Mouse (Mus musculus): ENCODE measurements at regions not wholly inside any gene's neighbourhood (a gene's known extent, or its start where the extent isn't known, plus 50 kb on each side); places are given as distances from the start of the nearest gene placed in this dataset.

- DNase-seq (ENCODE audit: low read depth, low spot score), result no peak
- TF ChIP-seq TAL1 (IDR thresholded peaks at IDR 0.05; ENCODE audit: low read length) (no peak), RAD21 (IDR thresholded peaks at IDR 0.05; ENCODE audit: low read depth, low read length) (no peak), MEF2A (IDR thresholded peaks at IDR 0.05; ENCODE audit: extremely low read depth, insufficient replicate concordance, low read depth, low read length, poor library complexity, severe bottlenecking) (no peak)
Observed at GRCm38 (mm10) chr8:10721146-10721862, 287.0 kb downstream of the Irs2 start.

GRCm38 (mm10) chr8:10720398-10720797, 287.9 kb downstream of the Irs2 start:
- no peak overlapping the region for H3K9ac ChIP-seq (ENCODE audit: control insufficient read depth, low read depth, low read length, poor library complexity, severe bottlenecking)
- H3K4me1 ChIP-seq (ENCODE audit: control insufficient read depth in 1 of 2, insufficient read depth in 2 of 2, low read length in 2 of 2), result no peaks in the 10 kb centered on the region
- no peak for DNase-seq (ENCODE audit: low read depth, low spot score)
- H3K36me3 ChIP-seq (ENCODE audit: control insufficient read depth in 1 of 2, insufficient read depth in 2 of 2, low read length in 2 of 2), result no peaks in the 10 kb centered on the region
- H3K27me3 ChIP-seq (ENCODE audit: control insufficient read depth in 1 of 2, insufficient read depth in 2 of 2, low read length in 2 of 2), result no peaks in the 10 kb centered on the region
- no peak overlapping the region for H3K4me3 ChIP-seq (ENCODE audit: control insufficient read depth in 1 of 2, insufficient read depth in 1 of 2, low read depth in 2 of 2, low read length in 2 of 2)
- no peaks in the 10 kb centered on the region for H3K79me2 ChIP-seq (ENCODE audit: control insufficient read depth, insufficient read depth, low read length, poor library complexity)
- no peaks in the 10 kb centered on the region for H3K9me3 ChIP-seq (replicated peaks; ENCODE audit: insufficient read depth, low read length)
- TF ChIP-seq UBTF (IDR thresholded peaks at IDR 0.05; ENCODE audit: borderline replicate concordance, insufficient read depth, low read depth, low read length) (no peak), NELFE (IDR thresholded peaks at IDR 0.05; ENCODE audit: low read depth, low read length) (no peak), POLR2AphosphoS5 (IDR thresholded peaks at IDR 0.05; ENCODE audit: borderline replicate concordance, low read depth, low read length) (no peak), TCF12 (IDR thresholded peaks at IDR 0.05; ENCODE audit: low read depth, low read length) (no peak), POLR2AphosphoS2 (IDR thresholded peaks at IDR 0.05; ENCODE audit: low read length) (no peak), MAFK (IDR thresholded peaks at IDR 0.05; ENCODE audit: borderline replicate concordance, low read depth, low read length) (no peak), SMC3 (IDR thresholded peaks at IDR 0.05; ENCODE audit: low read depth, low read length) (no peak), JUND (IDR thresholded peaks at IDR 0.05; ENCODE audit: low read depth, low read length) (no peak), SIN3A (IDR thresholded peaks at IDR 0.05; ENCODE audit: low read length) (no peak), TAL1 (IDR thresholded peaks at IDR 0.05; ENCODE audit: low read length) (no peak), ELF1 (IDR thresholded peaks at IDR 0.05; ENCODE audit: low read depth, low read length) (no peak), CHD1 (IDR thresholded peaks at IDR 0.05; ENCODE audit: low read depth, low read length) (no peak), MAX (IDR thresholded peaks at IDR 0.05; ENCODE audit: low read length) (no peak), RCOR1 (IDR thresholded peaks at IDR 0.05; ENCODE audit: low read depth, low read length) (no peak)
- no peak overlapping the region for H3K27ac ChIP-seq (ENCODE audit: control insufficient read depth, low read depth, low read length)

More at GRCm38 (mm10) chr8:10721146-10721862, 287.0 kb downstream of the Irs2 start:
- H3K27ac ChIP-seq (ENCODE audit: control insufficient read depth, low read depth, low read length), result no peak overlapping the region
- no peak overlapping the region for H3K4me3 ChIP-seq (ENCODE audit: control insufficient read depth in 1 of 2, insufficient read depth in 1 of 2, low read depth in 2 of 2, low read length in 2 of 2)
- no peaks in the 10 kb centered on the region for H3K27me3 ChIP-seq (ENCODE audit: control insufficient read depth in 1 of 2, insufficient read depth in 2 of 2, low read length in 2 of 2)
- H3K79me2 ChIP-seq (ENCODE audit: control insufficient read depth, insufficient read depth, low read length, poor library complexity), result no peaks in the 10 kb centered on the region
- H3K4me1 ChIP-seq (ENCODE audit: control insufficient read depth in 1 of 2, insufficient read depth in 2 of 2, low read length in 2 of 2), result no peaks in the 10 kb centered on the region
- no peak overlapping the region for H3K9ac ChIP-seq (ENCODE audit: control insufficient read depth, low read depth, low read length, poor library complexity, severe bottlenecking)
- no peaks in the 10 kb centered on the region for H3K9me3 ChIP-seq (replicated peaks; ENCODE audit: insufficient read depth, low read length)
- H3K36me3 ChIP-seq (ENCODE audit: control insufficient read depth in 1 of 2, insufficient read depth in 2 of 2, low read length in 2 of 2), result no peaks in the 10 kb centered on the region
